Mouse (Mus musculus): ENCODE data around the gene Got2.

Gene Got2

GRCm38 (mm10) chr8:95821266-95821665 is 67.1 kb downstream of the Got2 start:
- WGBS = 88% methylated on average over 6 of the region's 6 CpGs

GRCm38 (mm10) chr8:95818211-95818610 is 70.1 kb downstream of the Got2 start:
- WGBS = 41% methylated on average over 1 of the region's 1 CpGs

GRCm38 (mm10) chr8:95817597-95817996 is 70.8 kb downstream of the Got2 start:
- WGBS = 68% methylated on average over 3 of the region's 3 CpGs

- WGBS = 63% methylated on average over 6 of the region's 6 CpGs
Measured at GRCm38 (mm10) chr8:95816044-95816708, 72.2 kb downstream of the Got2 start.
